Mouse (Mus musculus) ES-Bruce4 (cell line): Measurements from ENCODE around the gene Lck.
"Not testable (repeated sequence)": the region's sequence is repeated elsewhere in the genome, so short reads cannot be mapped to it uniquely, and the experiment has no call there.

ENCODE experiments used
- CTCF ChIP-seq: IDR thresholded peaks from one replicate; pipeline ENCODE4 v1.8.1; 2011; ENCODE audit warnings: low read depth, low read length
- EP300 ChIP-seq: IDR thresholded peaks from 2 replicates; pipeline ENCODE4 v1.6.1; 2011; ENCODE audit warnings: low read depth, low read length; ENCODE audit not compliant: insufficient read depth

- not testable (repeated sequence) for TF ChIP-seq CTCF, EP300
Observed at GRCm38 (mm10) chr4:129528901-129529300, 44.5 kb downstream of the Lck start.
